Mouse (Mus musculus) common myeloid progenitor, adult 5-6 weeks (primary cell): ENCODE measurements at regions not wholly inside any gene's neighbourhood (a gene's known extent, or its start where the extent isn't known, plus 50 kb on each side); places are given as distances from the start of the nearest gene placed in this dataset.

Experiments
- ATAC-seq: replicated peaks from 2 replicates; pipeline ENCODE4 v1.8.0; 2016; ENCODE audit warnings: low read depth, mild to moderate bottlenecking, moderate TSS enrichment, inconsistent platforms; ENCODE audit not compliant: poor library complexity, severe bottlenecking

DNA sequence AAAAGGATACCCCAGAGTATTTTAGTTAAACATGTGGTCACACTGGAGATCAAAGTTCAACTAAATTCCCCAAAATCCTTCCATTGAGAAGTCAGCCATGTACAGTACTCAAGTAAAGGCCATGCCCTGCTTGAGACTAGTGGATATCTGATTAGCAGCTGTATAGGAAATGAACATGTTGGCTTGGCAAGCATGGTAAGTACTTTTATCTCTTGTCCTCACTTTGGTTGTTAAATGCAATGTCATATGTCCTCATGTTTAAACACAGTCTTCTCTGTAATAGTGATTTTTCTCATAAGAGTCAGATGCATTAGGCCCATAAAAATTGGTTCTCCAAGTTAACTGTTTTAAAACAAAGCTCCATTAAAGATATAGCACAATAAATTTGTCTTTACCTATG, 141.1 kb upstream of the Pdgfd start:
- ATAC-seq: no peak

DNA sequence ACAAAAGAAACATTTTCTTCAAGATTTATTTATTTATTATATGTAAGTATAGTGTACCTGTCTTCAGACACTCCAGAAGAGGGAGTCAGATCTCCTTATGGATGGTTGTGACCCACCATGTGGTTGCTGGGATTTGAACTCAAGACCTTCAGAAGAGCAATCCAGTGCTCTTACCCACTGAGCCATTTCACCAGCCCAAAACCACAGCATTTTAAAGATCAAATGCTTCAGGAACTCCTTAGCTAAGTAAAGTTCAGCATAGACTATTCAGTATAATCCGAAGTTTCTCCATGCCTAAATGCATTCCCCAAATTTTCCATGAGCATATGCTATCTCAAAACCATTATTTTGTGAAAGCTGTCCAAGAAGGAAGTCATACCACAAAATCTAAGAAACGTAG, 102.0 kb upstream of the Pdgfd start:
- ATAC-seq: no peak

DNA sequence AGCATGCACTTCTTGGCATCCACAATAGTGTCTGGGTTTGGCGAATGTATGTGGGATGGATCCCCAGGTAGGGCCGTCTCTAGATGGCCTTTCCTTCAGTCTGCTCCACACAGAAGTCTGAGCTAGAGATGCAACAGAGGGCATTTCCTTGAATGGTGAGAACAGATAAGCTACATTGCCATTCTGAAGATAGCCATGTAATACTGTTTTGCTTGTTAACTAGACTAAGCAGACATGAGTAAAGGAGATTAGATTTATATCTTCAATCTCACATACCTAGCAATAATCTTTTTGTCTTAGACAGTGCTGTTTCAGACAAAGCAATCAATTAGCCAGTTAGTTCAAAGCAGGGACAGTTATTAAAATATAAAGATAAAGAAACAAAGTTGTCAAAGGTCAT, 100.9 kb upstream of the Pdgfd start:
- ATAC-seq: no peak

DNA sequence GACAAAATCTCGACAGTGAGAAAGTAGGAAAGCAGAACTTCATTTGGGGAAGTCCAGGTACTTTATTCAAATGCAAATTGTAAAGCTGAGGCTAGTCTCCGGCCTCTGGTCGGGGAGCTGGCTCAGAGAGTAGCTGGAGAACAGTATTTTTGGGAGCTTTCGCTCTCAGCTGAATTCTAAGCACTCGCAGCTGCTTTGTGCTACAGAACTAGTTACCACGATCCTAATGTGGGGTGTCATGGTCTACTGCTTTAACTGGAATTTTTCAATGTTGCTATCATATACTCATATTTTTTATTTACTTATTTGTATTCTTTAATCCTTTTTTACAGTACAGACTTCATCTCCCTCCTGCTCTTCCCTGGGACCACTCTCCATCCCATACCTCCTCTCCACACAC, 87.1 kb upstream of the Pdgfd start:
- no peak for ATAC-seq

DNA sequence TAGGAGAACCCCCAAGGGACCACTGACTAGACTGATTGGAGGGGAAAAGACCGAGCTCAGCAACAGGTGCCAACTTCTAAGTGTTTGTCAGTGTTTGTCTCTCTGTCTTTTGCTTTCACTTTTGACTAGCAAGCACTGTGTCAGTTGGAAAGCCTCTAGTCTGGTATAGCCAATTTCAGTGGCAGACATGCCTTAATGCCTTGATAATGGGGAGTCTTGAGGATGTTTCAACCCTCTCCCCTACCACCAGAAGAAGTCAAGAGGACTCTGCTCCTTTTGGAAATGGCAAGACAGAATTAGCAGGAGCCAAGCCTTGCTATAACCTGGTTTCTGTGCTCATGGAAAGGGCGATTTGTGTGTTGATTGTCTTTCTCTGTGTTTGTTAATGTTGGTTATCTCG, 78.5 kb upstream of the Pdgfd start:
- ATAC-seq: peak; percentile 52

DNA sequence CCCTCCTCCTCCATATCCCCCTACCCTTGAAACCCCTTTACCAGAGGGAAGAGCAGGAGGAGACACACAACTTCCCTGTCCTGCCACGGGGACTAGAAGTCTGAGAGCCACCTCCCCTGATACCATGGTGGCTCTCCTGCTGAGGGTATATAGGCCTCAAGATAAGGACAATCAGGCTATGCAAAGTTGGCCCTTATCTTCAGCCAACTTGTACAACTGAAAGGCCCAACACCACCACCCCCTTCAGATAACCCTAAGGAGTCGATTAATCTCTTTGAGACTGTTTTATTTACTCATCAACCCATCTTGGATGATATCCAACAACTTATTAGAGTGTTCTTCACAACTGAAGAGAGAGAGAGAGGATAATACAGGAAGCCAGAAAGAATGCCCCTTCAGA, 77.6 kb upstream of the Pdgfd start:
- peak; percentile 62; the same call in 1 of the 2 replicates for ATAC-seq

DNA sequence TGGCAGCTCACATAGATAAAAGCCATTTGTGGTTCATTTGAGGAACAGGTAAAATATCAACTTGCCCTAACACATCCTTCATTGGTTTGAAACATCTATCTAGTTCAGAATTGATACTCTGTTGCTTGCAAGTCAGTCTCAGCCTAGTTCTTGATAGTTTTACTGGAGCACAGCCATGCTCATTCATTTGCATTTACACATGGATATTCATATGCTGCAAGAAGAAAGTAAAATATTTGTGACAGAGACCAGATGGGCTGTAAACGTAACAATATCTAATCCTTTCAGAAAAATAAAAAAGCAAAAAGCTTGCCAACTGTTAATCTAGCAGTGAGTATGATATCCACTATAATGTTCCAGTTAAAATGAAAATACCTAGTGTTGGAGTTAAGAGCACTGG, 60.3 kb upstream of the Pdgfd start:
- no peak for ATAC-seq
